Mouse (Mus musculus): ENCODE measurements around the gene F2r. TPM values are rescaled to one million over a fixed set of nuclear protein-coding genes. Genes with fewer than 3 reads are reported as not detected.

Gene F2r
- polyA plus RNA-seq (2012; rRNA removed; ENCODE audit: low replicate concordance), result 9.9 and 12.3 TPM in 2 replicates

GRCm38 (mm10) chr13:95618309-95618712 is at the start of gene F2r:
Gene F2r (minus strand): TSS chr13:95618487.

Other genes with a start within 250 kb of the F2r start
- gene Aggf1, start 243.1 kb downstream of the F2r start, polyA plus RNA-seq (2012; rRNA removed; ENCODE audit: low replicate concordance), result 12.4 and 20.3 TPM in 2 replicates
- 0.14 TPM in 1 of 2 replicates, not detected in the other for gene Crhbp, start 173.6 kb downstream of the F2r start, polyA plus RNA-seq (2012; rRNA removed; ENCODE audit: low replicate concordance)
- not detected in 2 replicates for gene S100z, start 139.8 kb downstream of the F2r start, polyA plus RNA-seq (2012; rRNA removed; ENCODE audit: low replicate concordance)
- gene F2rl1, start 93.3 kb downstream of the F2r start, polyA plus RNA-seq (2012; rRNA removed; ENCODE audit: low replicate concordance), result 6.7 and 9.7 TPM in 2 replicates
- gene F2rl2, start 78.4 kb upstream of the F2r start, polyA plus RNA-seq (2012; rRNA removed; ENCODE audit: low replicate concordance), result 1.5 TPM in 2 replicates

Measured in mammary gland, adult 2 months (tissue).